Mouse (Mus musculus) adrenal gland, postnatal 14 days (tissue): ENCODE measurements around the gene Grin3a. TPM values are rescaled to one million over a fixed set of nuclear protein-coding genes. Genes with fewer than 3 reads are reported as not detected.
"Not testable (repeated sequence)": the region's sequence is repeated elsewhere in the genome, so short reads cannot be mapped to it uniquely, and the experiment has no call there.

Experiments
- DNase-seq: peaks from one replicate; pipeline ENCODE4 v3.0.0; 2021; ENCODE audit warnings: mixed read lengths
- total RNA-seq: library from RNA; stranded (reverse); gene quantifications from 2 replicates; pipeline ENCODE4 v1.2.3, GENCODE M21; 2021

Gene Grin3a
- total RNA-seq, 1 experiment from 2014 or later = 0.22 TPM

DNA sequence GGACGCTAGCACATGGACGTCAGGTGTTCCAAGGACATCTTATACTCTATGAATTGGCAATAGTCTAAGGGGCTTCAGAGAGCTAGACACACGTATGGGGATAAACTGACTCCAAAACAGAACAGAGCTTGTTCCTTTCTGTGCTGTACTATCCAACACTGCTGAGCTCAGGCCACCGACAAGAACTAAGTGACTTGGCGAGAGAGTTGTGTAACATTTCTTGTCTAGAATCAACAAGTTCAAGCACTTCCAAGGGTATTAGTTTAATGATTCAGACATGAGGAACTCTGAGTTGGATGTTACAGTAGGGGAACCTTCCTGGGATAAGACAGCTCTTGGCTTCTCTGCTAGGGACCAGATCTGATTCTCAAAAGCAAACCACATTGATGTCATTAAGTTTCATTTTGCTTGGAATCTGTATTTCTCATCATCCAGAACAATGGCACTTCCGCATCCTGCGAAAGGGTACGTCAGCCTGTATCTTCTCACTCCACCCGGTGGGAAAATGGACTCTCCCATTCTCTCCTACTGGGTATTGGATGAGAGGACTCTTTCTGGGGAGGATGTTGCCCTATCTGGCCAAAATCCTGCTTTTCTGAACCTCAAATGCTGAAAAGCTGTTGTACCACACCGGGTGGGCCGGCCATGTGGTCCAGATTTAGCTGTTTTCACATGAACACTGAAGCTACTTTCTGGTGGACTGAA lies 165.2 kb downstream of the Grin3a start:
- no peak for DNase-seq

DNA sequence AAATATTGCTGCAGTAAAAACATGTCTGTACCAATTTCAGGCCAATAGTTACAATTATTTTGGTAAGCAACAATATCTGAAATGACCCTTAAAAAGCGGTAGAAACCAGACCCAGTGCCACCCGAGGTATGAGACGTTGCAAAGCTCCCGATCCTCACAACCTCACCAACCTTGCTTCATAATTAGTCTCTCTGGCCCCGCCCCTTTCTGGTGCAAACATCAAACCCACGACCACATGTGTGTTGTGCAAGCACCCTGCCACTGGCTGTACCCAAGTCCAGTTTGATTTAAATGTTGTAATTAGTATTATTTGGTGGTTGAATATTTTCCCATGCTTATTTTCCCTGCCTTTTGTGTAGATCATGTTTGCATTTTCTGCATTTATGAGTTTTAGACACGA lies 168.8 kb downstream of the Grin3a start:
- DNase-seq = no peak

DNA sequence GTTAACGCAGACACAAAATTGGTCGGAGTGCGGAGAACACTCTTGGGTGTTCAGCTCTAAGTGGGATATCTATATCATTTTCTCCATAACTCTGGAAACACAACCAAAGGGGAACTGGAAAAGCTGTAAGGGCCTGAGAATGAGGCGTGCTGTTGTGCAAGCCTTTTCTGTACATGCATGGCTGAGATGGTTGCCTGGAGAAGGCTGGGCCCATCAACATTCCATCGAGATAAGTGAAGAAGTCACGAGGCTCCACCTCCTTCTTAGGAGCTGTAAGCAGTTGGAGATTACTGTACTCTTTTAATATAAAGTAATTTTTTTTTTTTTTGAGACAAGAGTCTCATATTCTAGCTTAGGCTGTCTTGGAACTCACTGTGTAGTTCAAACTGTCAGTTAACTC lies 169.5 kb downstream of the Grin3a start:
- no peak for DNase-seq

DNA sequence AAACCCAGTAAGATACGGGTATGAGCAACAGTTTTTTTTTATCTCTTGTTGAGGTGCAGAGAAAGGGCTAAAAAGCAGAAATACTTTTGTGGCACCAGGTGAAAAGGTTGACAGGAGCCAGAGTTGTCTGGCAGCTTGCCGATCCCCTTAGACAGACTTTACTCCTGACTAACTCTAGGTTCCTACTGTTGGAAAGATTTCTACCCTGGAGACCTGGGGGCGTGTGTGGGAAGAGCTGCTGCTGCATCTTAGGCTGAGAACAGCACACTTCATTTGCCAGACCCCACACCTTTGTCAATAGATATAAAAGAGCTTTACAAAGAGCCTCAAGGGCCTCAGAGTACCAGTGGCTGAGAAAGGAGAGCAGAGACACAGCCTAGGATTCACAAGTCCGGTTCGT lies 180.7 kb downstream of the Grin3a start:
- no peak for DNase-seq

DNA sequence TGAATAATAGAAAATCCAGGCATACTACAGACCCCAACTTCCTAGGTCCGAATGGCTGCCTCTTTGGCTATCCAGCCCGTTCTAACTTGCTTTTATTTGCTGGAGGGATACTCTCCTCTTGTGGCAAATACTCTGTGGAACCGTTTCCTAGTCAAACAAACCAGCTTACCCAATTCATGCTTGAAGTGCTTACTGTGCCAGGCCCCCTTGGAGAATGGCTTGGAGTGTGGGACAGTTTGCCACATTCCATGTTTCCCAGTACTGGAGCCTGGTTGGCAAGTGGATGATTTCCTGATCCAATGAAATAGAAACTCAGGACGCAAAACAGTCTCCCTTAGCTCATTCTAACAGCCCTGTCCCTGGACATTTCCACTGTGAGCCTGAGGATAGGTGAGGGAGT lies 183.3 kb downstream of the Grin3a start:
- DNase-seq = no peak

DNA sequence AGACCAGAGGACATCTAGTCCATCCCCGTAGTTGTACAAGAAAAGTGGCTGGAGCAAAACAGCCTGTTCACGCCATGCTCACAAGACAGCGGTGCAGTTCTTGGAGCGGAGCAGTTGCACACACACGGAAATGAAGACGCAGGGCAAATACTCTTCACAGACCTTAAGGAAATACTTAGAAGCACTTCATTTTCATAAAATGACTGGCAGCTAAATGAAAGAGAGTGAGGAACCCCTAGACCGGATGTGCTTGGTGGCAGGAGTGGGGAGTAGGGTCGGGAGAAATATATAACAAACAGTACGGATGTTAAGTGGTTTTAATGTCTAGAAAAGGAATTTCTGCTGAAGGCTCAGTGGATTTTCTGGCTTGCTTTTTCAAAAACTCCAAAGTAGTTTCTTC lies 183.9 kb downstream of the Grin3a start:
- no peak for DNase-seq

DNA sequence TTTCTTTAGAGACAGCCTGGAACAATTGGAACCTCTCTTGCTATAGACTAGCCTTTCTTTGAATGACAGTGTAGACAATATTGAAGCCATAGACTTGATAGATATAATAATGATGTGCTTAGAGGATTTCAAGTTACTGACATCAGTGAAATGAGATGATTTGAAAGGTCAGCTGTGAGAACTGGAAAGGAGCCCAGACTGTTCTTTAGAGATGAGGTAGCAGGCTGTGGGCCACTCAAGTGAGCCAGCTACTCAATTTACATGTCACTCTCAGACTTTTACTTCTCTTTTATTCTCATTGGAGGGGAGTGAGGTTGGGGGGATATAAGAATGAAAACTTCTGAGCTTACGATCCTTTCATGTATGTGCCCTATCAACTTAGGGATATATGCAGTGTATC lies 186.1 kb downstream of the Grin3a start:
- no peak for DNase-seq

DNA sequence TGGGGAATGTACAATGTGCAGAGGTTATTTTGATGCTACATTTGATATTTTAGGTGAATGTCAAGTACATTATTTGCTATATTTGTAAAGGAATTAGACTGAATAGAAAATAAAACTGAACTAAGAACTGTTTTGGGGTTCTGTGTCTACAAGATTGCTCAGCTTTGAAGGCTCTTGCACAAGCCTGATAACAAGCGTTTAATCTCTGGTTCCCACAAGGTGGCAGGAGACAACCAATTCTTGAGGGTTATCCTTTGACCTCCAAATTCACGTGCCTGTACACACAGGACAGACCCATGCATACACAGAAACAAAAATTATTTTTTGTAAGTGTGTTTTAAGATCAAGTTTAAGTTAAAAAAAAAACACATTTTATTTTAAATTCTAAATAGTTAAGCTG lies 205.6 kb downstream of the Grin3a start:
- no peak for DNase-seq

DNA sequence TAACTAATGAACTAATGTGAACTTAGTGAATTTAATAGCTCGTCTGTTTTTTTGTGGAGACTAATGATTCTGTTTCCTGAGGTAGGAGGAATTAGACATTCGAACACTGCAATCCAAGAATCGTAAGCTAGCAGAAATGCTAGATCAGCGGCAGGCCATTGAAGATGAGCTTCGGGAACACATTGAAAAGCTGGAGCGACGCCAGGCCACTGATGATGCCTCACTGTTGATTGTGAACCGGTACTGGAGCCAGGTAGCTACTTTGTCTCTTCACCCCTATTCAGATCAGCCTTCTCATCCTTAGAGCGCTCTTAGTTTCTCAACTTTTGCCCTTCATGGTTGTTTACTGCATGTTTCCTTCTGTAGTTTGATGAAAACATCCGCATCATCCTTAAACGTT lies 207.7 kb downstream of the Grin3a start:
- no peak for DNase-seq

DNA sequence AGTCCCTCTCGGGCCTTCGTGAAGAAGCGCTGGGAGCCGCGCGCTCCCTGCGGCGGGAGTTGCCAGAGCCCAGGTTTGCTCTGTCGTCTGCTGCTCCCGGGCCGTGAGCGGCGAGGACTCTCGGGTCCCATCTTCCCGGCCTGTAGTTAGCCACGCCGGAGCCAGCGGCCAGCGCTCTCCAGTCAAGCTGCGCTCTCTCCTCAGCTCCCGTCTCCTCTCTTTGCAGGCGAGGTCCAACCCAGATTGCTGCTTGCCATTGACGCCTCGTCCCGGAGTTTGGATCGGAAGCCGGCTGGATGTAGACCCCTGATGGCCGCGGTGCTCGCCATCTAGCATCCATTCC lies 213.4 kb downstream of the Grin3a start:
- no peak for DNase-seq

DNA sequence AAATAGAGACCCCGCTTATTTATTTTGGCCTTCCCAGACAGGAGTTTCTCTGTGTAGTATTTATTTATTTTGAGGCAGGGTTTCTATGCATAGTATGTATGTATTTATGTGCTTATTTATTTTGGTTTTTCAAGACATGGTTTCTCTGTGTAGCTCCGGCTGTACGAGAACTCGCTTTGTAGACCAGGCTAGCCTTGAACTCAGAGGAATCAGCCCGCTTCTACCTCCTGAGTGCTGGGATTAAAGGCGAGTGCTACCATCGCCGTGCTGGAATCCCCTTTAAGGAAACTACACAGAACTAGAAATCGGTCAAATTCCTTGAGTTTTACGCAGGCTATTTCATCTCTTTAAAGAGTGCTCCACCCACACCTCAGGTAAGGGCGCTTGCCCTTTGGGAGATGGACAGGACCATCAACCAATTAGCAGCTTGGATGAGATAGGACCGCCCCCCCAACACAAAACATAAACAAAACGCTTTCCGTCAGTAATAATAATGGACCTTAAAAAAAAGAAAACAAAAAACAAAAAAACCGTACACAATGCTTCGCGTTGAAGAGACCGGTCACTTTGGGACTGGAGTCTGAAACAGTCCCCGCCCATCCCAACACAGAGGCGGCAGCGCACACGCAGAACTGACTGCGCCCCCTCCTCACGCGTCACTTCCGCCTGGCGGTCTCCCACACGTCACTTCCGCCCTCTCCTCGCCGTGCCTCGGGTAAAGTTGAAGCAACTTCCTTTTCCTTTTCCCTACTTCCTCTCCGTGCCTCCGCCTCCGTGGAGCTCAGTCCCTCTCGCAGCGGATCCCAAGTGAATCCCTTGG lies 214.0 kb downstream of the Grin3a start, which contains the start of gene Rnf20:
Gene Rnf20 (plus strand): TSS at position 688 of the 820 bp plus-strand sequence.
- peak; percentile 98 for DNase-seq

DNA sequence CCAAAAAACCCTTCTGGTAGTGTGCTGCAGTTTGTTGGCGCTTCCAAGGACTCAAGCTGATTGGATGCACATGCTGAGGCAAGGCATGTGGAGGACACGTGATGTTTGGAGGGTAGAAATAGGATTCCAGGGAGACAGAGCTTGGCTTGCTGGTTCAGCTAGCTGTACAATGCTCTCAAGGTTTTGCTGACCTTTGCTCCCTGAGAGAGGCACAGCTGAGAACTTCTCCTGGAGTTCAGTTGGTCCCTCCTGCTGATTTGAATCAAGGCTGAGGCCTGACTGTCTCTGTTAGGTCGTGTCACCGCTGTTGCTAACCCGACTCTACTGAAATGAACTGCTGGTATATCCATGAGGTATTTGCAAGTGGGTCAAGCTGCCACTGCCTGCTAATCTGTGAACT lies 216.6 kb downstream of the Grin3a start:
- no peak for DNase-seq

DNA sequence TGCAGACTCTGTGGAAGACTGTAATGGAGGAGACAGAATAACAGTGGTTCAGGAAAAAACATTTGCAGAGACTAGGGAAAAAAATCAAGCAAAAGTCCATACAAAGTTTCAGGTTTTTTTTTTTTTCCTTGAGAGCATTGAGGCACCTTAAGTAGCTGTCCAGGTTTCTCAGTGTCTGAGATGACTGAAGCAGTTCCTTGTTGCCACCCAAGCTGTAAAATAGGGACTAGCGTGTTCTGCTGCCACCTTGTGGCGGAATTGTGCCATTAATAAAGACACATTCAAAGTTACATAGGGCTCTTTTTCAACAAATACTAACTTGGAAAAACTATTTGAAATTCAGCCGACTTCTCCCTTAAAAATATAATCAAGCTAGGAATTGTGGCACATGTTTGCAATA lies 218.6 kb downstream of the Grin3a start:
- DNase-seq = peak; percentile 78

DNA sequence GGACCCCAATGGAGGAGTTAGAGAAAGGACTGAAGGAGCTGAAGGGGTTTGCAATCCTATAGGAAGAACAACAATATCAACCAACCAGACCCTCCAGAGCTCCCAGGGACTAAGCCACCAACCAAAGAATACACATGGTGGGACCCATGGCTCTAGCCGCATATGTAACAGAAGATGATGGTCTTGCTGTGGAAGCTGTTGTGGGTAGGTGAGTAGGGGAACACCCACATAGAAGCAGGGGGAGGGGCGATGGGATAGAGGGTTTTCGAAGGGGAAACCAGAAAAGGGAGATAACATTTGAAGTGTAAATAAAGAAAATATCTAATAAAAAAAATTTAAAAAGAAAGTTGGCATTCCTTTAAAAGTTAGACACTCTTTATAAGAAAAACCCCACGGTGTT lies 220.6 kb downstream of the Grin3a start:
- not testable (repeated sequence) for DNase-seq

DNA sequence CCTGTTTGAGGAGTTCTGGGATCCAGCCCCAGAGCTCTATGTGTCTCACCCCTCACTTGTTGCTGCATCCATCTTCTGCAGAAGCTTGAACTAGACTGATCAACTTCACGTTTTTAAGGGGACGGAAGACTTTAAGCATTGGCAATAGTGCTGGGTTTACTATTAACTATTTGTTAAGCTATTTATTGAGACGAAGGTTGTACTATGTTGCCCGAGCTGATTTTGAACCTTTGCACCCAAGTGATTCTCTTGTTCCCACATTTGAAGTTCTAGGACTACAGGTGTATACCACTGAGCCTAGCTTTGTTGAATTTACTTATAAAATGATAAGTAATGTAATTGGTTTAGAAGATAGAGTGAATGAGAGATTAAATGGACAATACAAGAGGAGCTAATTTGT lies 221.6 kb downstream of the Grin3a start:
- DNase-seq = no peak

DNA sequence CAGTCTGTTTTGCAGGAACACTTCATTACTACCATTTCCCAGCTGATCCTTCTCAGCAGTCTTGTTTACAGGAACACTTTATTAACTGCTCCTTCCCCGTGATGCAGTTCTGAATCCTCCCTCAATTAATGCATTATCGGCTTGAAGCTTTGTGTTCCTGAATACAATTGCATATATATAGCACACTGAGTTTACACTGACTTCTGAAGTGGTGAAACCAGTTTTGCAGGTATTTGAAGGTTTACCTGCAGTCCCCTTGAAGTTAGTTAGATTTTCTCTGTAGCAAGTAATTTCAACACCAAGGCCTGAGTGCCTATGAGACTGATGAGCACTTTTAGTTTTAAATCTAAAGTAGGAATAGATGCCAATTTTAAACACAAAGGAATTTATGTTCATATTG lies 223.3 kb downstream of the Grin3a start:
- no peak for DNase-seq

DNA sequence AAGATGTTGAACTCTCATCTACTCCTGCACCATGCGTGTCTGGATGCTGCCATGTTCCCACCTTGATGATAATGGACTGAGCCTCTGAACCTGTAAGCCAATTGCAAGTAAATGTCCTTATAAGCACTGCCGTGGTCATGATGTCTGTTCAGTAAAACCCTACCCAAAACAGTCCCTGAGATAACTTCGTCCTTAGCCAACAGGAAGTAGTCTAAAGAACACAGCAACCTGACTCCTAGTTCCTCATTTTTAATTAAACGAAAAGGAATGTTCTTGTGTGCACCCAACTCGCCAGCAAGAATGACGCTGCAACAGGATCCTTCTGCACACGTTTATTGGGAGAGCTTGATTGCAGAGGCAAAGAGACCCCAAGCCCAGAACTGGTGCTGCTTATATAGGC lies 225.7 kb downstream of the Grin3a start:
- DNase-seq = not testable (repeated sequence)

DNA sequence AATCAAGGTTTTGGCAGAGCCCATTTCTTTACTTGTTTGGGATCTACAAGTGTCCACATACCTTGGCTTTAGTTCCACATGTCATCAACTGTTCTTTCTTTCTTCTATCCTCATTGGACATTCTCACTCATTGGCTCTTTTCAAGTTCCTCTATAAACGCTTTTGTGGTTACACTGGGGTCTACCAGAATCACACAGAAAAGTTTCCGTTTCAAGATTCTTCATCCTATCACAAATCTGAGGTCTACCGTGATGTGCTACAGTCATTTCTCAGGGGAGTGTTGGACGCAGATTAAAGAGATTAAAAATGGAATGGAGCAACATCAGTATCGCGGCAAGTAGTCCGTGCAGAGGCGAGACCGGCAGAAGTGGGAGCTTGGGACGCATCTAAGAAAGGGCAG lies 228.6 kb downstream of the Grin3a start:
- DNase-seq = no peak

Other genes starting within 250 kb of the Grin3a start
- 9.9 and 11.3 TPM in 2 replicates for gene Tmem246, start 247.9 kb downstream of the Grin3a start, total RNA-seq
- 45.9 and 50.2 TPM in 2 replicates for gene Rnf20, start 213.7 kb downstream of the Grin3a start, total RNA-seq
- gene Ppp3r2, start 163.7 kb downstream of the Grin3a start, total RNA-seq = not detected in 2 replicates